Mouse (Mus musculus): ENCODE measurements around the gene Prkce.

DNA sequence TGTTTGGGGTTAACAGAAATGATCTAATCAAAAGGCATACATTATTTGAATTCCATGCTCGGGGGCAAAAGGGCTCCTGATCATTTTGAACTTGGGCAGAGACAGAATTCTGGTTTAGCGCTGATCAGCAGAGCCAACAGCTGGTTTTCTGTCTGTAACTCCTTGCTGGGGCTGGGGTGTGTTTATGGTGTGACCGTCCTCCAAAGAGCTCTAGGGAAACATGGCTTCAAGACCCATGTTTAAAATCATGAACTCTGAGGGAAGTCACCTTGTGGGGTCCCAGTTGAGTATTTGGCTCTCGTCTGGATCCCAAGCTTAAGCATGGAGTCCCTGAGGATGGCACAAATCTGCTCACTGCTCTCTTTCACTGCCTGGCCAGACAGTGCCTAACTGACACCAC is 183.7 kb downstream of the Prkce start:
- TF ChIP-seq EP300 (IDR thresholded peaks at IDR 0.05; ENCODE audit: low read depth) (no peak), CTCF (IDR thresholded peaks at IDR 0.05; ENCODE audit: low read depth) (no peak)
